Mouse (Mus musculus) MEL-GATA-1-ER (cell line): ENCODE results near the gene Mzf1.

Source experiments
- DNase-seq: peaks from one replicate; pipeline ENCODE4 v3.0.0-alpha.2; 2012; ENCODE audit warnings: low read depth; ENCODE audit errors: extremely low read depth

Gene Mzf1

GRCm38 (mm10) chr7:13003380-13003779 is 51.2 kb downstream of the Mzf1 start:
- DNase-seq = no peak

- no peak for DNase-seq
Observed at GRCm38 (mm10) chr7:13001584-13001983, 53.0 kb downstream of the Mzf1 start.

GRCm38 (mm10) chr7:12998851-12999250 is 55.7 kb downstream of the Mzf1 start, which contains the start of gene Trim28:
Trim28 (plus strand) TSS chr7:12999114.
- DNase-seq = no peak

- no peak for DNase-seq
Observed at GRCm38 (mm10) chr7:12998053-12998452, 56.5 kb downstream of the Mzf1 start, which contains the start of gene Slc27a5. Slc27a5 (minus strand) TSS chr7:12998192.

GRCm38 (mm10) chr7:12997230-12997629 is 57.3 kb downstream of the Mzf1 start:
- DNase-seq = no peak

GRCm38 (mm10) chr7:12995862-12996261 is 58.7 kb downstream of the Mzf1 start:
- no peak for DNase-seq

- DNase-seq = no peak
Observed at GRCm38 (mm10) chr7:12993148-12993547, 61.4 kb downstream of the Mzf1 start.
